Mouse (Mus musculus) urinary bladder, postnatal 25 days (tissue): ENCODE measurements at regions not wholly inside any gene's neighbourhood (a gene's known extent, or its start where the extent isn't known, plus 50 kb on each side); places are given as distances from the start of the nearest gene placed in this dataset.
"Not testable (repeated sequence)": the region's sequence is repeated elsewhere in the genome, so short reads cannot be mapped to it uniquely, and the experiment has no call there.

Experiments
- DNase-seq: peaks from one replicate; pipeline ENCODE4 v3.0.0; 2022; ENCODE audit warnings: low spot score

- DNase-seq, result no peak
Observed at GRCm38 (mm10) chr17:27281241-27281640, 77.0 kb upstream of the Lemd2 start.

- not testable (repeated sequence) for DNase-seq
Observed at GRCm38 (mm10) chr17:27279491-27280288, 75.4 kb upstream of the Lemd2 start.

- DNase-seq, result not testable (repeated sequence)
Observed at GRCm38 (mm10) chr17:27277786-27278185, 73.5 kb upstream of the Lemd2 start.

GRCm38 (mm10) chr17:27271756-27272155 is 67.5 kb upstream of the Lemd2 start:
- not testable (repeated sequence) for DNase-seq

GRCm38 (mm10) chr17:27270776-27271175 is 66.5 kb upstream of the Lemd2 start:
- not testable (repeated sequence) for DNase-seq

GRCm38 (mm10) chr17:27264607-27265006 is 60.3 kb upstream of the Lemd2 start:
- DNase-seq, result not testable (repeated sequence)

- no peak for DNase-seq
Observed at GRCm38 (mm10) chr17:27262607-27263006, 58.3 kb upstream of the Lemd2 start.

GRCm38 (mm10) chr17:27261981-27262380 is 57.7 kb upstream of the Lemd2 start:
- DNase-seq, result no peak

GRCm38 (mm10) chr17:27261251-27261650 is 57.0 kb upstream of the Lemd2 start:
- DNase-seq, result no peak

- no peak for DNase-seq
Observed at GRCm38 (mm10) chr17:27260116-27260515, 55.8 kb upstream of the Lemd2 start.

GRCm38 (mm10) chr17:27257345-27257744 is 53.1 kb upstream of the Lemd2 start:
- no peak for DNase-seq

GRCm38 (mm10) chr17:27255804-27256203 is 51.5 kb upstream of the Lemd2 start:
- no peak for DNase-seq
